Mouse (Mus musculus) liver, embryonic 13.5 days (tissue): Measurements from ENCODE around the gene Pik3cd. TPM values are rescaled to one million over a fixed set of nuclear protein-coding genes. Genes with fewer than 3 reads are reported as not detected.
A peak's percentile ranks its signal among the peaks of the same experiment; 100 is the strongest.

Experiments
- ATAC-seq: fragments of 200-750 bp; cut with Nextera tagmentation; 2 replicates; pipeline ENCODE4 v1.8.0; 2017; ENCODE audit warnings: low read depth, mild to moderate bottlenecking, moderate number of reproducible peaks, moderate library complexity
- DNase-seq: peaks from one replicate; pipeline ENCODE4 v3.0.0; 2022
- H3K27ac ChIP-seq: fragments of 300-500 bp; sonication (generic); 2 replicates; pipeline ENCODE4 v1.5.1; 2015; ENCODE audit warnings: moderate library complexity, mild to moderate bottlenecking, inconsistent platforms
- H3K27me3 ChIP-seq: fragments of 300-500 bp; sonication (generic); 2 replicates; pipeline ENCODE4 v1.6.1; 2015; ENCODE audit warnings: mild to moderate bottlenecking, inconsistent platforms
- H3K36me3 ChIP-seq: fragments of 300-500 bp; sonication (generic); 2 replicates; pipeline ENCODE4 v1.6.1; 2015; ENCODE audit warnings: mild to moderate bottlenecking, inconsistent platforms
- H3K4me1 ChIP-seq: fragments of 300-500 bp; sonication (generic); replicated peaks from 2 replicates; pipeline ENCODE4 v1.6.1; 2015; ENCODE audit warnings: inconsistent platforms
- H3K4me2 ChIP-seq: fragments of 300-500 bp; sonication (generic); 2 replicates; pipeline ENCODE4 v1.6.1; 2015; ENCODE audit warnings: inconsistent platforms, mild to moderate bottlenecking, moderate library complexity
- H3K4me3 ChIP-seq: fragments of 300-500 bp; sonication (generic); replicated peaks from 2 replicates; pipeline ENCODE4 v1.5.1; 2015; ENCODE audit warnings: mild to moderate bottlenecking, inconsistent platforms
- H3K9ac ChIP-seq: fragments of 300-500 bp; sonication (generic); 2 replicates; pipeline ENCODE4 v1.6.1; 2015; ENCODE audit warnings: mild to moderate bottlenecking, inconsistent platforms
- H3K9me3 ChIP-seq: fragments of 300-500 bp; sonication (generic); replicated peaks from 2 replicates; pipeline ENCODE4 v1.6.1; 2016; ENCODE audit warnings: inconsistent platforms
- WGBS: fragments of 180-500 bp; shearing (Covaris S2); methylation state at CpG from one replicate; pipeline ENCODE4 v1.1.7; 2015; ENCODE audit not compliant: insufficient replicate concordance; 5-methylcytosine and 5-hydroxymethylcytosine counted together
- polyA plus RNA-seq: library from polyadenylated mRNA; unstranded; fragments of >200 nt; fragmentation: Nextera tagmentation; extraction: Ambion mirVana; gene quantifications from 2 replicates; pipeline ENCODE4 v1.2.1, GENCODE M21; 2015

Pik3cd gene
- polyA plus RNA-seq, 1 experiment from 2014 or later: 5.6 TPM

GRCm38 (mm10) chr4:149684841-149685623 lies 17.3 kb downstream of the Pik3cd start:
- Histone ChIP-seq H3K4me2 (no peak overlapping the region), H3K36me3 (no peaks in the 10 kb centered on the region), H3K4me1 (peaks cover 2% of the 10 kb centered on the region; the same call in 1 of the 2 replicates), H3K9me3 (no peaks in the 10 kb centered on the region), H3K27ac (no peak overlapping the region), H3K9ac (no peak overlapping the region), H3K27me3 (no peaks in the 10 kb centered on the region), H3K4me3 (no peak overlapping the region)
- WGBS: 69% methylated on average over 11 of the region's 11 CpGs
- no peak for ATAC-seq
- DNase-seq: no peak

GRCm38 (mm10) chr4:149683875-149684274 lies 18.5 kb downstream of the Pik3cd start:
- no peak overlapping the region for H3K4me2 ChIP-seq
- no peaks in the 10 kb centered on the region for H3K9me3 ChIP-seq
- no peak overlapping the region for H3K4me3 ChIP-seq
- 42% methylated on average over 7 of the region's 7 CpGs for WGBS
- no peaks in the 10 kb centered on the region for H3K36me3 ChIP-seq
- H3K27ac ChIP-seq: no peak overlapping the region
- H3K4me1 ChIP-seq: no peaks in the 10 kb centered on the region
- H3K9ac ChIP-seq: no peak overlapping the region
- DNase-seq (no peak), ATAC-seq (no peak)
- no peaks in the 10 kb centered on the region for H3K27me3 ChIP-seq

GRCm38 (mm10) chr4:149679056-149679770 lies 23.2 kb downstream of the Pik3cd start:
- H3K9ac ChIP-seq: no peak overlapping the region
- ATAC-seq (no peak), DNase-seq (no peak)
- H3K4me3 ChIP-seq: no peak overlapping the region
- peaks cover 16% of the 10 kb centered on the region for H3K27me3 ChIP-seq
- no peaks in the 10 kb centered on the region for H3K36me3 ChIP-seq
- H3K27ac ChIP-seq: no peak overlapping the region
- 65% methylated on average over 11 of the region's 11 CpGs for WGBS
- no peak overlapping the region for H3K4me2 ChIP-seq
- peaks cover 16% of the 10 kb centered on the region for H3K4me1 ChIP-seq
- no peaks in the 10 kb centered on the region for H3K9me3 ChIP-seq

DNA sequence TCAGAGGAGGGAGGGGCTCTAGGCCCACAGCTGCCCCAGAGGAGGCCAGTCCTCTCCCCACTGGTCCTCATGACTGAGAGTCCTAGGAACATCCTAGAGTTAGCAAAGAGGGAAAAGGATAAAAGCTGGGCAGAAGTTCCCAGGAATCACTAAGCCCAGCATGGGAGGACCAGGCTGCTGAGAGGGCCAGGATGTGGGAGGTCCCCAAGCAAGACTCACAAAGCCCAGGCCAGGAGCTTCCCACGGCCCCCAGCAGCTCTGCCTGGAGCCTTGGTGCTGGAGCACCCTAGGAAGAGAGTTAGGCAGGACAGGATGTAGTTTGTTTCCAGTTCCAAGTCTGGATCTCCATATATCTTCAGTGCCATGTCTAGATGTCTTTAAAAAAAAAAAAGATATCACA lies 24.4 kb downstream of the Pik3cd start:
- H3K27ac ChIP-seq: no peak overlapping the region
- WGBS: 43% methylated on average over 1 of the region's 1 CpGs
- no peak for DNase-seq

DNA sequence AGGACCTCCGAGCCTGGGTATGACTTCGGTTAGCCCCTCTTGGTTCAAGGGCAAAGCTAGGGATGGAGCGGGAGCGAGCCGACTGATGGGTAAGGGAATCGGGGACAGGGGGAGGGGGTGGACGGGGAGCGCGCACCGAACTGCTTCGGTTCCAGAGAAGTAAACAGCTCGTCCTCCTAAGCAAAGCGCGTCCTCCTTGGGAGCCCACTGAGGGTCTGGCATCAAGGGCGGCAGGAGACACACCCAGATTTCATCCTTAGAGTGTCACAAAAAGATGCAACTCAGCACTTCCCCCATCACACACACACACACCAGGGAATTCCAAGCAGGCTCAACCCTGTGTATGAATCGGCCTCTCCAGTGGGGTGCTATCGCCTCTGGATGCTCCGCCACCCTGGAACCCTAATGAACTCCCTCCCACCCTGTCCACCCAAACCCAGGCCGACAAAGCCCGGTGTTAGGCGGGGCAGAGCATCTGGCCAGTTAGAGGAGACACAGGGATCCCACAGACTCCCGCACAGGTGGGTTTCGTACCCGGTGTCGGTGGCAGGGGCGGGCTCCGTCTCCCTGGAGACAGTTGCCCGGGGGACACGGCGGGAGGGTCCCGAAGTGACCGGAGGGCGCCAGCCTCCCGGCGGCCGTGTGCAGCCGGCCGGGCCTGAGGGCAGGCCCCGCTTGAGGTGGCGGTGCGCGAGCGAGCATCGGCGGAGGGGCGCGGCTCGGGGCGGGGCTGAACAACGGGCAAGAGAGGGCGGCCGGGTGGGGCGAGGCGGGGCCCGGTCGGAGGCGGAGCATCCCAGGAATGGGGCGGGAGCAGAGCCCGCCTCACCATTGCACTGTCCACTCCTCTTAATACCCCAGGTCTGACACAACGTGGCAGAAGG lies 26.8 kb downstream of the Pik3cd start:
- no peak overlapping the region for H3K27ac ChIP-seq
- H3K9ac ChIP-seq: peak overlapping the region; percentile 61
- H3K4me1 ChIP-seq: peaks cover 16% of the 10 kb centered on the region
- H3K36me3 ChIP-seq: peaks cover 6% of the 10 kb centered on the region; the same call in 1 of the 2 replicates
- peaks cover 20% of the 10 kb centered on the region for H3K27me3 ChIP-seq
- peak; percentile 95 for ATAC-seq
- DNase-seq: peak; percentile 78
- no peaks in the 10 kb centered on the region for H3K9me3 ChIP-seq
- 13% methylated on average over 57 of the region's 60 CpGs for WGBS
- peak overlapping the region; percentile 86 for H3K4me2 ChIP-seq
- H3K4me3 ChIP-seq: peak overlapping the region; percentile 60

More for the DNA sequence above, 24.4 kb downstream of the Pik3cd start:
- no peak for ATAC-seq
- H3K27me3 ChIP-seq: peaks cover 20% of the 10 kb centered on the region
- H3K4me1 ChIP-seq: peaks cover 16% of the 10 kb centered on the region
- H3K9ac ChIP-seq: no peak overlapping the region
- H3K4me2 ChIP-seq: no peak overlapping the region
- H3K9me3 ChIP-seq: no peaks in the 10 kb centered on the region
- no peaks in the 10 kb centered on the region for H3K36me3 ChIP-seq
- no peak overlapping the region for H3K4me3 ChIP-seq

DNA sequence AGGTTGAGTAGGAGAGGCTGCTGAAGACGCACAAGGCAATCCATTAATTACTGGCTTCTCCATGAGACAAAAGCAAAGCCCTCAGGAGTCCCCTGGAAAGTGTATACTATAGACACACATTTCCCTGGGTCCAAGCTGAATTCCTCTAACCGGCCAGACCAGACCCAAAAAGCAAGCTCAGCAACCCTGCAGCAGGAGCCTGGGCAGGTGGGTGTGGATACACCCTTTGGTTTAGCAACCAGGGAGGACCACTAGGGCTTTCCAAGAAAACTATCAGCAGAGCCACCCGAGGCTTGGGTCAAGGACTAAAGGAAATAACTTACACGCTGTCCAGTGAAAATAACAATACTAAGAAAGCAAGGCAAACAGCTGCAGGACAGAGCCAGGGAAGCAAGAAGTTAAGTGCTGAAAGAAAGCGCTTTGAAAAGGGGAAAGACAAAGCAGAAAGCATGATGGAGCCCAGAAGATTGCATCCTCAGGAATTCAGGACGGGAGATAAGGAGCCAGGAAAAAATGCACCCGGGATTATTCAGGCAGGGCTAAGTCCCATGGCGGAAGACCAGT lies 27.5 kb downstream of the Pik3cd start:
- 53% methylated on average over 8 of the region's 8 CpGs for WGBS
- peak overlapping the region; percentile 86 for H3K4me2 ChIP-seq
- H3K27me3 ChIP-seq: peaks cover 20% of the 10 kb centered on the region
- no peak overlapping the region for H3K9ac ChIP-seq
- H3K9me3 ChIP-seq: no peaks in the 10 kb centered on the region
- H3K4me1 ChIP-seq: peaks cover 16% of the 10 kb centered on the region
- H3K27ac ChIP-seq: no peak overlapping the region
- DNase-seq (no peak), ATAC-seq (no peak)
- H3K36me3 ChIP-seq: peaks cover 6% of the 10 kb centered on the region; the same call in 1 of the 2 replicates
- H3K4me3 ChIP-seq: peak overlapping the region; percentile 60

DNA sequence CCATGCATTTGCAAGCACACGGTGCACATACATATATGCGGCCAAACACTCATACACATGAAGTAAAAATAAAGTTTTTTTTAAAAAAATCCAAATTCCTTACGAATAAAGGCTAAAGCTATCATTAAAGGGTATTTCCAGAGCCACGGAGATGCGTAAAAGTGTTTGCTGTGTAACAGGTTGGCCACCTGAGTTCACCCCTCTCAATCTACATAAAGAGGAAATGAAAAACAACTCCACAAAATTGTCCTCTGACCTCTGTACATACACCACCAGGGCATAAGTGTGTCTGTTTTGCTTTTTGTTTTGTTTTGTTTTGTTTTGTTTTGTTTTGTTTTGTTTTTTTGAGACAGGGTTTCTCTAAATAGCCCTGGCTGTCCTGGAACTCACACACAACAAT lies 29.6 kb downstream of the Pik3cd start:
- 84% methylated on average over 5 of the region's 5 CpGs for WGBS
- H3K27ac ChIP-seq: no peak overlapping the region
- no peaks in the 10 kb centered on the region for H3K9me3 ChIP-seq
- peaks cover 20% of the 10 kb centered on the region for H3K27me3 ChIP-seq
- peaks cover 16% of the 10 kb centered on the region for H3K4me1 ChIP-seq
- H3K9ac ChIP-seq: no peak overlapping the region
- ATAC-seq (no peak), DNase-seq (no peak)
- H3K36me3 ChIP-seq: peaks cover 6% of the 10 kb centered on the region; the same call in 1 of the 2 replicates
- H3K4me3 ChIP-seq: no peak overlapping the region
- H3K4me2 ChIP-seq: no peak overlapping the region

- Histone ChIP-seq H3K4me2 (no peak overlapping the region), H3K4me3 (no peak overlapping the region), H3K9ac (no peak overlapping the region), H3K9me3 (no peaks in the 10 kb centered on the region), H3K36me3 (peaks cover 6% of the 10 kb centered on the region; the same call in 1 of the 2 replicates), H3K27me3 (peaks cover 20% of the 10 kb centered on the region), H3K27ac (no peak overlapping the region), H3K4me1 (peaks cover 12% of the 10 kb centered on the region)
- no peak for ATAC-seq
- WGBS: 89% methylated on average over 6 of the region's 6 CpGs
- DNase-seq: no peak
These were observed 31.2 kb downstream of the Pik3cd start for GRCm38 (mm10) chr4:149671175-149671574.

GRCm38 (mm10) chr4:149665692-149666090 lies 36.7 kb downstream of the Pik3cd start:
- H3K27ac ChIP-seq: peak overlapping the region; percentile 21; the same call in 1 of the 2 replicates
- no peak overlapping the region for H3K9ac ChIP-seq
- H3K36me3 ChIP-seq: no peaks in the 10 kb centered on the region
- peaks cover 33% of the 10 kb centered on the region for H3K4me1 ChIP-seq
- H3K27me3 ChIP-seq: no peaks in the 10 kb centered on the region
- H3K9me3 ChIP-seq: no peaks in the 10 kb centered on the region
- no peak overlapping the region for H3K4me3 ChIP-seq
- ATAC-seq: no peak
- WGBS: 61% methylated on average over 6 of the region's 6 CpGs
- DNase-seq: no peak
- no peak overlapping the region for H3K4me2 ChIP-seq

DNA sequence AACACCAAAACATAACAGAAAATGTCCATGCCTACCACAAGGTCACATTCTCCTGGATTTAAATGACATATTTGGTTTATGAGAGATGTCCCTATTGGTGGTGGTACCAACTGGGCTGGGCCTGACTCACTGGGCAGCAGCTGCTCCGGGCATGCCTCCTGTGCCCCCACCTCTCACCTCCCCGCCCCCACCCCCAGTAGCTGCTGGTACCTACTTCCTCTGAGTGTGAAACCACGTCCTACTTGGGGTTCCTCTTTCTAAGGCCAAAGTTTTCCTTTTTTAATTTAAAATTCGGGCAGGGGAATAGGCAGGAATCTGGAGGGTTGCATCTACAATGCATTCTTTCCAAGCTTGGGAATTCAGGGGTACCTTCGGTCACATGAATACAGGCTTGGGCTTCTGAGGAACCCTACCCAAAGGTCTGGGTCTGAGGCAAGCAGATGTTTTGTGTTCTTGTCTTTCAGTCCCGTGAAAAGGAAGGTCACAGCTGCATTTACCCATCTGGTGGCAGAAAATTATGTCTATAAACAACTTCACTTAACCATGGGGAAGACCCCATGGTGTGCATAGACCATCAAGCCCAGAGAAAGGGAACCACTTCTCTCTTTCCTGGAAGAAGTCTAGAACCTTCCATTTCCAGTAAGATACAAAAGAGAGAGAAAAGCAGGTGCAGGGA lies 37.2 kb downstream of the Pik3cd start:
- no peak overlapping the region for H3K4me3 ChIP-seq
- no peak overlapping the region for H3K9ac ChIP-seq
- no peak for ATAC-seq
- DNase-seq: no peak
- WGBS: 33% methylated on average over 6 of the region's 6 CpGs
- peaks cover 36% of the 10 kb centered on the region for H3K4me1 ChIP-seq
- H3K27ac ChIP-seq: peak overlapping the region; percentile 21; the same call in 1 of the 2 replicates
- no peaks in the 10 kb centered on the region for H3K36me3 ChIP-seq
- H3K27me3 ChIP-seq: no peaks in the 10 kb centered on the region
- H3K9me3 ChIP-seq: no peaks in the 10 kb centered on the region
- H3K4me2 ChIP-seq: no peak overlapping the region
